Mouse (Mus musculus) kidney, adult 2 months (tissue): ENCODE data around the gene Slc39a11.

ENCODE experiments used
- CTCF ChIP-seq: fragments of 200-500 bp; conservative IDR thresholded peaks from 2 replicates; pipeline ENCODE4 v1.5.1; 2011; ENCODE audit warnings: low read depth, mild to moderate bottlenecking, control low read depth, low read length, moderate library complexity, mixed read lengths; ENCODE audit not compliant: insufficient read depth, insufficient read length
- POLR2A ChIP-seq: fragments of 200-500 bp; IDR thresholded peaks from one replicate; pipeline ENCODE4 v1.6.1; 2011; ENCODE audit warnings: low read depth, low read length, control low read depth

DNA sequence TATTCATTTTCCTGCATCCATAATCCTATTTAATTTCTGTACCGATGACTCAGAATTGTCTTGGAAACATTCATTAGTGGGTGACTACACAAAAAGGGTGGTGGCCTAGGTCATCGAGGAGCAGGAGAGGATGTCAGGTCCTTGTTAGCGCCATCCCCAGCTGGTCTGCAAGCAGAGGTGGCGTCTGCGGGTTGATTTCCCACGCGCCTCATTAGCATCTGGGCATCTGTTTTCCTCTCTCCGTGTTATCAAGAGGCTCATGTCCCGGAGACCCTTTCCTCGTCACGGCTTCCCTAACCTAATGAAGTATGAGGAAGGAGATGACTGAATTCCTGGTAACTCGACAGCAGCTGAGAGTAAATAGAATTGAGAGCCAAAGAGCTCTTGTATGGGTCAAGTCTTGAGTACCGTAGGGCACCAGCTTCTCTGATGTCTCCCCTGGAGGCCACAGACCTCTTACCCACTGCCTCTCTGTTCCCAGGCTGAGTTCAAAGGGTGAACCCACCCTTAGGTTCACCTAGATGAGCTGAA, 319.8 kb downstream of the Slc39a11 start:
- TF ChIP-seq POLR2A (no peak), CTCF (no peak)
